In the genomic region with DNA sequence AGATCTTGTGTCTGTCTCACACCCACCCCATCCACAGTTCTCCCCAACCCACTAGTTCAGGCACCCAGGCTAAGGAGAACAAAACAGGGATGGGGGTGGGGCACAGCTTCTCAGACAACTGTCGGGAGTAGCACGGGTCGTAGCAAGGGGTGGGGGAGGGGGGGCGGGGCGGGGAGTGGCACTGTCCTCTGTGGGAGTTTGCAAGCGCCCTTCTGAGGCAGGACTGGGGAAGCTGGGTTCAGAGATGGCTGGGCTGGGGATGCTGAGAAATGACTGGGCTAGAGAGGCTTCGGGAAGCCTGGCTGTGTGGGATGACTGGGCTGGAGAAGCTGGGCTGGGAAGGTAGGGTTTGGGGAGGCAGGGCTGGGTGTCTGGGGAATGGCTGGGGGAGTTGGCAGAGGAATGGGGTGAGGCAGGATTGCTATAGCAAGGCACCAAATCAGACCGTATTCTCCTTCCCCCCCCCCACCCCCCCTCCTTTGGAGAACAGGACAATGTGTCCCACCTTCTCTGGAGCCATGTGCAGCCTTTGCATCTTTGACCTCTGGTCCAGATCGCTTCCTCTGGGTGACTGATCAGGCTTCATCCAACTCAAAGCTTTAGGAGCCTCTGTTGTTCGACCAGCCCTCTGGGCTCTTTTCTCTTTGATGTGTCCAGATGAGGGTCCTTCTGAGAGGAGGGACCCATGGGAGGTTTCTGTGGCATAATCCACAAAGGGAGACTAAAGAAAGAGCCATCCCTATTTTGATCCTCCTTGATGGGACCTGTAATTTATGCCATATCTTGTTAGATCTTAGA, we compare ENCODE assay signal across 13 mouse cellular contexts.
A peak's percentile ranks its signal among the peaks of the same experiment; 100 is the strongest.
DNase-seq lines count a peak whose midpoint lies in the region; ATAC-seq lines count a peak whose summit lies in the region.
"Had no signal": no experiment of that assay in that cellular context is flagged by ENCODE, and none has a peak within 500 bp of the region (broad histone marks: within the 10 kb centered on the region; RNA-seq: fewer than 3 reads in every experiment).

No protein-coding gene starts in this region.

- no peak for DNase-seq in hindbrain, embryonic 11.5 days (ENCODE audit: low spot score)
- no peak for DNase-seq in hindbrain, embryonic 14.5 days (ENCODE audit: low spot score)
- DNase-seq in midbrain, embryonic 11.5 days (ENCODE audit: low spot score, missing footprints): peak; percentile 23
- no peak for DNase-seq in gastrocnemius, adult 8-10 months (ENCODE audit: low spot score in 2 of 2)
- DNase-seq: cerebellum, adult 18-20 months; heart, adult 2 months; heart, postnatal 4 days; liver, embryonic 13.5 days; thymus, postnatal 14 days had no signal

- ATAC-seq in hindbrain, embryonic 11.5 days (ENCODE audit: low FRiP score): peak; percentile 47
- no peak for ATAC-seq in hindbrain, embryonic 14.5 days (ENCODE audit: low FRiP score)
- ATAC-seq in midbrain, embryonic 11.5 days (ENCODE audit: low FRiP score): peak; percentile 56; the same call in 1 of the 2 replicates
- ATAC-seq in midbrain, embryonic 15.5 days (replicated peaks): no peak
- ATAC-seq in embryonic facial prominence, embryonic 12.5 days (ENCODE audit: insufficient number of reproducible peaks, insufficient read depth, low FRiP score, low TSS enrichment): peak; percentile 41; the same call in 1 of the 2 replicates
- peak; percentile 61; the same call in 1 of the 2 replicates for ATAC-seq in neural tube, embryonic 14.5 days (ENCODE audit: low read depth)
- ATAC-seq: CD4-positive, CD25-positive, alpha-beta regulatory T cell, adult 4 months had no signal

- H3K27me3 ChIP-seq in hindbrain, embryonic 11.5 days (ENCODE audit: control insufficient read depth, insufficient read depth, low read length): no peaks in the 10 kb centered on the region
- H3K27me3 ChIP-seq in hindbrain, embryonic 14.5 days (ENCODE audit: control insufficient read depth, insufficient read depth, low read length): no peaks in the 10 kb centered on the region
- H3K27me3 ChIP-seq in midbrain, embryonic 11.5 days (ENCODE audit: control insufficient read depth, insufficient read depth, low read length): no peaks in the 10 kb centered on the region
- no peaks in the 10 kb centered on the region for H3K27me3 ChIP-seq in midbrain, embryonic 15.5 days (replicated peaks)
- H3K27me3 ChIP-seq in embryonic facial prominence, embryonic 12.5 days: 0 out of 2 replicates have a peak, but pooled peaks cover 2% of the 10 kb centered on the region
- H3K27me3 ChIP-seq in neural tube, embryonic 14.5 days (ENCODE audit: control insufficient read depth, insufficient read depth, low read length): no peaks in the 10 kb centered on the region
- H3K27me3 ChIP-seq: liver, embryonic 13.5 days had no signal

- H3K4me1 ChIP-seq in hindbrain, embryonic 11.5 days (replicated peaks; ENCODE audit: control insufficient read depth, insufficient read depth, low read length): no peaks in the 10 kb centered on the region
- peaks cover 4% of the 10 kb centered on the region; the same call in 1 of the 2 replicates for H3K4me1 ChIP-seq in hindbrain, embryonic 14.5 days (replicated peaks; ENCODE audit: control insufficient read depth, insufficient read depth, low read length)
- H3K4me1 ChIP-seq in midbrain, embryonic 11.5 days (ENCODE audit: control insufficient read depth, insufficient read depth, low read length): peaks cover 2% of the 10 kb centered on the region; the same call in 1 of the 2 replicates
- H3K4me1 ChIP-seq in midbrain, embryonic 15.5 days: no peaks in the 10 kb centered on the region; the same call in 1 of the 2 replicates
- peaks cover 12% of the 10 kb centered on the region for H3K4me1 ChIP-seq in embryonic facial prominence, embryonic 12.5 days
- no peaks in the 10 kb centered on the region for H3K4me1 ChIP-seq in neural tube, embryonic 14.5 days (ENCODE audit: control insufficient read depth, insufficient read depth, low read length)

- no peak overlapping the region for H3K27ac ChIP-seq in hindbrain, embryonic 11.5 days (ENCODE audit: low read depth, low read length)
- H3K27ac ChIP-seq in hindbrain, embryonic 14.5 days: no peak overlapping the region
- no peak overlapping the region for H3K27ac ChIP-seq in midbrain, embryonic 11.5 days (ENCODE audit: low read depth, low read length)
- H3K27ac ChIP-seq in midbrain, embryonic 15.5 days: no peak overlapping the region
- no peak overlapping the region for H3K27ac ChIP-seq in embryonic facial prominence, embryonic 12.5 days
- no peak overlapping the region for H3K27ac ChIP-seq in neural tube, embryonic 14.5 days (ENCODE audit: low read depth, low read length)
- H3K27ac ChIP-seq: heart, adult 2 months; liver, embryonic 13.5 days had no signal

- H3K4me3 ChIP-seq in hindbrain, embryonic 11.5 days (ENCODE audit: low read depth, low read length): no peak overlapping the region
- H3K4me3 ChIP-seq in hindbrain, embryonic 14.5 days (replicated peaks; ENCODE audit: low read length): no peak overlapping the region
- H3K4me3 ChIP-seq in midbrain, embryonic 11.5 days (ENCODE audit: low read depth, low read length): no peak overlapping the region
- no peak overlapping the region for H3K4me3 ChIP-seq in midbrain, embryonic 15.5 days
- no peak overlapping the region for H3K4me3 ChIP-seq in embryonic facial prominence, embryonic 12.5 days
- no peak overlapping the region for H3K4me3 ChIP-seq in neural tube, embryonic 14.5 days (ENCODE audit: low read depth, low read length)
- H3K4me3 ChIP-seq: heart, adult 2 months; liver, embryonic 13.5 days had no signal

- WGBS in hindbrain, embryonic 11.5 days: 8% methylated on average over 9 of the region's 10 CpGs
- 18% methylated on average over 10 of the region's 10 CpGs for WGBS in hindbrain, embryonic 14.5 days
- WGBS in midbrain, embryonic 11.5 days: 17% methylated on average over 10 of the region's 10 CpGs
- WGBS in midbrain, embryonic 15.5 days: 15% methylated on average over 9 of the region's 10 CpGs
- 20% methylated on average over 10 of the region's 10 CpGs for WGBS in embryonic facial prominence, embryonic 12.5 days
- WGBS in neural tube, embryonic 14.5 days: 9% methylated on average over 10 of the region's 10 CpGs

- no peaks in the 10 kb centered on the region for H3K36me3 ChIP-seq in hindbrain, embryonic 11.5 days (ENCODE audit: control insufficient read depth, insufficient read depth, low read length)
- no peaks in the 10 kb centered on the region for H3K36me3 ChIP-seq in hindbrain, embryonic 14.5 days (replicated peaks; ENCODE audit: control insufficient read depth, insufficient read depth)
- no peaks in the 10 kb centered on the region for H3K36me3 ChIP-seq in midbrain, embryonic 11.5 days (ENCODE audit: control insufficient read depth, insufficient read depth, low read length)
- no peaks in the 10 kb centered on the region for H3K36me3 ChIP-seq in midbrain, embryonic 15.5 days (replicated peaks)
- H3K36me3 ChIP-seq in embryonic facial prominence, embryonic 12.5 days: no peaks in the 10 kb centered on the region
- H3K36me3 ChIP-seq in neural tube, embryonic 14.5 days (ENCODE audit: control insufficient read depth, insufficient read depth, low read length): no peaks in the 10 kb centered on the region
- H3K36me3 ChIP-seq: liver, embryonic 13.5 days had no signal

- no peak overlapping the region for H3K9ac ChIP-seq in hindbrain, embryonic 11.5 days (ENCODE audit: low read depth, low read length)
- H3K9ac ChIP-seq in hindbrain, embryonic 14.5 days: no peak overlapping the region
- H3K9ac ChIP-seq in midbrain, embryonic 11.5 days (ENCODE audit: low read length): no peak overlapping the region
- no peak overlapping the region for H3K9ac ChIP-seq in midbrain, embryonic 15.5 days
- no peak overlapping the region for H3K9ac ChIP-seq in embryonic facial prominence, embryonic 12.5 days
- no peak overlapping the region for H3K9ac ChIP-seq in neural tube, embryonic 14.5 days (replicated peaks; ENCODE audit: low read depth, low read length)
- H3K9ac ChIP-seq: liver, embryonic 13.5 days had no signal

- no peaks in the 10 kb centered on the region for H3K9me3 ChIP-seq in hindbrain, embryonic 11.5 days (ENCODE audit: control insufficient read depth, low read length)
- H3K9me3 ChIP-seq in hindbrain, embryonic 14.5 days (ENCODE audit: control insufficient read depth, low read length): no peaks in the 10 kb centered on the region
- H3K9me3 ChIP-seq in midbrain, embryonic 11.5 days (ENCODE audit: control insufficient read depth, low read length): no peaks in the 10 kb centered on the region
- H3K9me3 ChIP-seq in midbrain, embryonic 15.5 days: no peaks in the 10 kb centered on the region
- H3K9me3 ChIP-seq in embryonic facial prominence, embryonic 12.5 days: no peaks in the 10 kb centered on the region
- no peaks in the 10 kb centered on the region for H3K9me3 ChIP-seq in neural tube, embryonic 14.5 days (ENCODE audit: control insufficient read depth, low read length)
- H3K9me3 ChIP-seq: liver, embryonic 13.5 days had no signal

- no peak overlapping the region for H3K4me2 ChIP-seq in hindbrain, embryonic 11.5 days (replicated peaks; ENCODE audit: low read depth, low read length)
- no peak overlapping the region for H3K4me2 ChIP-seq in hindbrain, embryonic 14.5 days (replicated peaks)
- no peak overlapping the region for H3K4me2 ChIP-seq in midbrain, embryonic 11.5 days
- no peak overlapping the region for H3K4me2 ChIP-seq in midbrain, embryonic 15.5 days
- H3K4me2 ChIP-seq in embryonic facial prominence, embryonic 12.5 days (replicated peaks): no peak overlapping the region
- no peak overlapping the region for H3K4me2 ChIP-seq in neural tube, embryonic 14.5 days (ENCODE audit: low read depth, low read length)
- H3K4me2 ChIP-seq: liver, embryonic 13.5 days had no signal

Comparison
In these comparisons a context has a peak if more than half of its experiments do, and no peak if none do; other contexts are left out.
1. ATAC-seq: peak in hindbrain, embryonic 11.5 days (single experiment), midbrain, embryonic 11.5 days (single experiment), embryonic facial prominence, embryonic 12.5 days (single experiment) and neural tube, embryonic 14.5 days (single experiment); none in hindbrain, embryonic 14.5 days (single experiment) and midbrain, embryonic 15.5 days (single experiment).